Mouse (Mus musculus): Measurements from ENCODE around the gene Zfp831. TPM values are rescaled to one million over a fixed set of nuclear protein-coding genes. Genes with fewer than 3 reads are reported as not detected.

Zfp831 gene
- total and polyA plus RNA-seq, 3 experiments: 0.48 to 0.99 (median 0.59) TPM

DNA sequence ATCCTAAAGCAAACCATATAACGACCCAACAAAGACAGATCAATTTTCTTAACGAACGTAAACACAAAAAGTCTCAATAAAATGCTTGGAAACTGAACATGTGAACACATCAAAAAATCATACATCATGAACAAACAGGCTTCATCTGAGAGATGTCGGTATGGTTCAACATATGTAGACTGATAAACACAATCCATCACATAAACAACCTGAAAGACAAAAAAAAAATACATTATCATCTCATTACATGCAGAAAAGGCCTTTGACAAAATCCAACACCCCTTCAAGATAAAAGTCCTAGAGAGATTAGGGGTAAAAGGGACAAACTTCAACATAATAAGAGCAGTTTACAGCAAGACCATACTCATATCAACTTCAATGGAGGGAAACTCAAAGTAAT is 74.5 kb downstream of the Zfp831 start:
- H3K79me2 ChIP-seq (replicated peaks; ENCODE audit: control insufficient read depth, extremely low read depth, insufficient read depth, poor library complexity, severe bottlenecking): no peaks in the 10 kb centered on the region
- peaks cover 0 to 4% of the 10 kb centered on the region in 2 experiments; a peak in 1 of 4 replicates for H3K4me1 ChIP-seq (ENCODE audit: control insufficient read depth in 1 of 2, insufficient read depth in 2 of 2)
- H3K4me2 ChIP-seq (ENCODE audit: insufficient read depth, low read depth, poor library complexity, severe bottlenecking): no peak overlapping the region
- in situ Hi-C loops (cut with MboI; ENCODE audit: low pct_ligation_motif_present, low pct_unique_long_range_greater_than_20kb, low sequenced_read_pairs) (no loop called here), dilution Hi-C loops (cut with MboI; ENCODE audit: extremely low pct_ligation_motif_present, extremely low pct_unique_long_range_greater_than_20kb, low sequenced_read_pairs) (no loop called here)
- H3K27me3 ChIP-seq (replicated peaks): no peaks in the 10 kb centered on the region
- H3K4me3 ChIP-seq (replicated peaks in 1 of 3; ENCODE audit: low read depth in 2 of 3, low read length in 2 of 3, poor library complexity in 1 of 3): no peak overlapping the region
- DNase-seq (ENCODE audit: extremely low read depth): no peak
- TF ChIP-seq MEF2A (IDR thresholded peaks at IDR 0.05; ENCODE audit: borderline replicate concordance, low read depth, low read length): no peak
- TF ChIP-seq USF1 (IDR thresholded peaks at IDR 0.05; ENCODE audit: low read depth, low read length): no peak
- TF ChIP-seq SMC3 (IDR thresholded peaks at IDR 0.05; ENCODE audit: low read depth, low read length): no peak
- TF ChIP-seq ZNF384 (IDR thresholded peaks at IDR 0.05; ENCODE audit: low read depth, low read length): no peak
- no peak for TF ChIP-seq SIN3A (IDR thresholded peaks at IDR 0.05; ENCODE audit: low read length)
- no peak for TF ChIP-seq POLR2A (IDR thresholded peaks at IDR 0.05; ENCODE audit: low read depth, low read length)
- TF ChIP-seq JUND (conservative IDR thresholded peaks at IDR 0.05; ENCODE audit: low read depth, low read length): no peak
- no peak for TF ChIP-seq CHD2 (IDR thresholded peaks at IDR 0.05; ENCODE audit: low read length)
- TF ChIP-seq MAFK (IDR thresholded peaks at IDR 0.05; ENCODE audit: insufficient replicate concordance, low read length): no peak
- no peak for TF ChIP-seq E2F4 (IDR thresholded peaks at IDR 0.05; ENCODE audit: insufficient replicate concordance, low read depth, low read length)
- no peak for TF ChIP-seq TCF12 (IDR thresholded peaks at IDR 0.05; ENCODE audit: low read depth, low read length)
- no peak for TF ChIP-seq MAX (IDR thresholded peaks at IDR 0.05; ENCODE audit: low read length)
- TF ChIP-seq ETS1 (conservative IDR thresholded peaks at IDR 0.05; ENCODE audit: low read depth, low read length): no peak
- no peak for TF ChIP-seq ELF1 (IDR thresholded peaks at IDR 0.05; ENCODE audit: low read depth, low read length)
- TF ChIP-seq NRF1 (IDR thresholded peaks at IDR 0.05; ENCODE audit: low read depth, low read length): no peak
- no peak for TF ChIP-seq PAX5 (IDR thresholded peaks at IDR 0.05; ENCODE audit: low read length)
- TF ChIP-seq HCFC1 (IDR thresholded peaks at IDR 0.05; ENCODE audit: low read depth, low read length): no peak
- no peak for TF ChIP-seq ZKSCAN1 (IDR thresholded peaks at IDR 0.05; ENCODE audit: borderline replicate concordance, low read depth, low read length)
- TF ChIP-seq POLR2AphosphoS2 (IDR thresholded peaks at IDR 0.05; ENCODE audit: low read depth, low read length): no peak
- no peaks in the 10 kb centered on the region for H3K36me3 ChIP-seq (replicated peaks in 1 of 2; ENCODE audit: control insufficient read depth in 1 of 2, insufficient read depth in 1 of 2, low read length in 1 of 2)
- H3K27ac ChIP-seq (ENCODE audit: insufficient read depth, low read depth): no peak overlapping the region
- H3K9ac ChIP-seq (ENCODE audit: insufficient read depth, low read depth): no peak overlapping the region
- H3K9me3 ChIP-seq (replicated peaks; ENCODE audit: low read length): no peaks in the 10 kb centered on the region

DNA sequence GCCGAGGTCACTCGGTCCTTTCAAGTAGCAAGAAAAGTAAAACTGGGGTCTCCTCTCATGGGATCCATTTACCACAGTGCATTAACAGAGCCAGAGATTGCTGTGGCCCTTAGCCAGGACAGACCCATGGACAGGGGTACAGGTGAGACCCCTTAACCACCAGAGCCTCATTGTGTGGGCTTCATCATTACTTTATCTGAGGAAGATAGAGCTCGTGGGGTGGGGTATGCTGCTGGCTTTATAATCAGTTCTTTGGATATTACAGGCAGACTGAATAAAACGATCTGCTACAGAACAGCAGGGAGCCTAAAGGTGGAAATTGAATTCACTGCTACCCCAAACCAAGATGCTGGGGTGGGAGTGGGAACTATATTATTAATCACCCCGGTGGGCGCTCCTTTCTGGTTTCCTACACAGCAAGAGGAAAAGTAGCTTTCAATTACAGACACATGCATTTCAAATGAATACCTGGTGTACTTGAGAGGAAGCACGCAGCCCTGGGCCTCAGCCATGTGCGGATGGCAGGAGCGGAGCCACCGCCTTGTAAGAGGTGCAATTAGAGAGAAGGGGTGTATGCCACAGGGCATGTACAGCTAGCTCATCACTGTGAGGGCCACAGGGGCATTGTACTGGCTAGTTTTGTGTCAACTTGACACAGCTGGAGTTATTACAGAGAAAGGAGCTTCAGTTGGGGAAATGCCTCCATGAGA is 83.9 kb downstream of the Zfp831 start:
- Histone ChIP-seq H3K27ac (ENCODE audit: insufficient read depth, low read depth) (no peak overlapping the region), H3K9ac (ENCODE audit: insufficient read depth, low read depth) (no peak overlapping the region), H3K36me3 (replicated peaks in 1 of 2; ENCODE audit: control insufficient read depth in 1 of 2, insufficient read depth in 1 of 2, low read length in 1 of 2) (no peaks in the 10 kb centered on the region), H3K27me3 (replicated peaks) (peaks cover 1% of the 10 kb centered on the region), H3K4me2 (ENCODE audit: insufficient read depth, low read depth, poor library complexity, severe bottlenecking) (no peak overlapping the region), H3K79me2 (replicated peaks; ENCODE audit: control insufficient read depth, extremely low read depth, insufficient read depth, poor library complexity, severe bottlenecking) (no peaks in the 10 kb centered on the region), H3K4me1 (ENCODE audit: control insufficient read depth in 1 of 2, insufficient read depth in 2 of 2) (no peaks in the 10 kb centered on the region), H3K4me3 (replicated peaks in 1 of 3; ENCODE audit: low read depth in 2 of 3, low read length in 2 of 3, poor library complexity in 1 of 3) (no peak overlapping the region), H3K9me3 (replicated peaks; ENCODE audit: low read length) (no peaks in the 10 kb centered on the region)
- no peak for TF ChIP-seq MXI1 (IDR thresholded peaks at IDR 0.05; ENCODE audit: low read depth, low read length)
- no peak for TF ChIP-seq RCOR1 (conservative IDR thresholded peaks at IDR 0.05; ENCODE audit: low read depth, low read length)
- TF ChIP-seq MAX (IDR thresholded peaks at IDR 0.05; ENCODE audit: low read length): no peak
- no peak for TF ChIP-seq ZKSCAN1 (IDR thresholded peaks at IDR 0.05; ENCODE audit: borderline replicate concordance, low read depth, low read length)
- TF ChIP-seq USF2 (conservative IDR thresholded peaks at IDR 0.05; ENCODE audit: low read depth, low read length): no peak
- no peak for TF ChIP-seq PAX5 (IDR thresholded peaks at IDR 0.05; ENCODE audit: low read length)
- no peak for TF ChIP-seq IRF4 (IDR thresholded peaks at IDR 0.05; ENCODE audit: low read depth, low read length)
- TF ChIP-seq CHD1 (IDR thresholded peaks at IDR 0.05; ENCODE audit: low read depth, low read length): no peak
- TF ChIP-seq EP300 (IDR thresholded peaks at IDR 0.05; ENCODE audit: low read length): no peak
- no peak for TF ChIP-seq ELF1 (IDR thresholded peaks at IDR 0.05; ENCODE audit: low read depth, low read length)
- TF ChIP-seq BHLHE40 (IDR thresholded peaks at IDR 0.05; ENCODE audit: low read depth, low read length): no peak
- DNase-seq (ENCODE audit: extremely low read depth): no peak
- dilution Hi-C loops (cut with MboI; ENCODE audit: extremely low pct_ligation_motif_present, extremely low pct_unique_long_range_greater_than_20kb, low sequenced_read_pairs): no loop called here
- in situ Hi-C loops (cut with MboI; ENCODE audit: low pct_ligation_motif_present, low pct_unique_long_range_greater_than_20kb, low sequenced_read_pairs): no loop called here
